Mouse (Mus musculus) embryonic facial prominence, embryonic 12.5 days (tissue): ENCODE data around the gene Sox30. TPM values are rescaled to one million over a fixed set of nuclear protein-coding genes. Genes with fewer than 3 reads are reported as not detected.

Source experiments
- ATAC-seq: fragments of 200-750 bp; cut with Nextera tagmentation; 2 replicates; pipeline ENCODE4 v1.8.0; 2017; ENCODE audit not compliant: insufficient number of reproducible peaks, insufficient read depth, low FRiP score, low TSS enrichment
- H3K27ac ChIP-seq: fragments of 300-500 bp; sonication (generic); 2 replicates; pipeline ENCODE4 v1.5.1; 2016; ENCODE audit warnings: mild to moderate bottlenecking
- H3K27me3 ChIP-seq: fragments of 300-500 bp; sonication (generic); 2 replicates; pipeline ENCODE4 v1.6.1; 2016; ENCODE audit warnings: mild to moderate bottlenecking, moderate library complexity
- H3K36me3 ChIP-seq: fragments of 300-500 bp; sonication (generic); 2 replicates; pipeline ENCODE4 v1.6.1; 2016; ENCODE audit warnings: mild to moderate bottlenecking
- H3K4me1 ChIP-seq: fragments of 300-500 bp; sonication (generic); 2 replicates; pipeline ENCODE4 v1.6.1; 2016
- H3K4me2 ChIP-seq: fragments of 300-500 bp; sonication (generic); replicated peaks from 2 replicates; pipeline ENCODE4 v1.6.1; 2016; ENCODE audit warnings: mild to moderate bottlenecking, moderate library complexity
- H3K4me3 ChIP-seq: fragments of 300-500 bp; sonication (generic); 2 replicates; pipeline ENCODE4 v1.5.1; 2016; ENCODE audit warnings: mild to moderate bottlenecking
- H3K9ac ChIP-seq: fragments of 300-500 bp; sonication (generic); 2 replicates; pipeline ENCODE4 v1.6.1; 2016; ENCODE audit warnings: mild to moderate bottlenecking, moderate library complexity
- H3K9me3 ChIP-seq: fragments of 300-500 bp; sonication (generic); 2 replicates; pipeline ENCODE4 v1.6.1; 2016; ENCODE audit warnings: mild to moderate bottlenecking, moderate library complexity
- WGBS: fragments of 180-500 bp; shearing (Covaris S2); methylation state at CpG from one replicate; pipeline ENCODE4 v1.1.7; 2016; 5-methylcytosine and 5-hydroxymethylcytosine counted together
- polyA plus RNA-seq: library from polyadenylated mRNA; unstranded; fragments of >200 nt; fragmentation: Nextera tagmentation; extraction: Ambion mirVana; gene quantifications from 2 replicates; pipeline ENCODE4 v1.2.1, GENCODE M21; 2016

Sox30 gene
- polyA plus RNA-seq, 1 experiment from 2014 or later = 0.33 TPM

- no peak overlapping the region for H3K9ac ChIP-seq
- H3K4me3 ChIP-seq = no peak overlapping the region
- H3K36me3 ChIP-seq = 0 out of 2 replicates have a peak, but pooled peaks cover 22% of the 10 kb centered on the region
- ATAC-seq = no peak
- H3K4me2 ChIP-seq = no peak overlapping the region
- 93% methylated on average over 4 of the region's 4 CpGs for WGBS
- H3K27ac ChIP-seq = no peak overlapping the region
- peaks cover 8% of the 10 kb centered on the region for H3K4me1 ChIP-seq
- H3K9me3 ChIP-seq = no peaks in the 10 kb centered on the region
- H3K27me3 ChIP-seq = no peaks in the 10 kb centered on the region
These were observed 78.8 kb downstream of the Sox30 start for GRCm38 (mm10) chr11:46058916-46059315.

GRCm38 (mm10) chr11:46059887-46060650 is 80.0 kb downstream of the Sox30 start:
- ATAC-seq = no peak
- no peak overlapping the region for H3K9ac ChIP-seq

GRCm38 (mm10) chr11:46060651-46061020 is 80.5 kb downstream of the Sox30 start:
- Histone ChIP-seq H3K4me3 (no peak overlapping the region), H3K9me3 (no peaks in the 10 kb centered on the region), H3K9ac (no peak overlapping the region), H3K4me2 (no peak overlapping the region), H3K27me3 (no peaks in the 10 kb centered on the region), H3K4me1 (peaks cover 12% of the 10 kb centered on the region), H3K27ac (no peak overlapping the region), H3K36me3 (0 out of 2 replicates have a peak, but pooled peaks cover 22% of the 10 kb centered on the region)
- no peak for ATAC-seq
- WGBS = 81% methylated on average over 5 of the region's 5 CpGs

More at GRCm38 (mm10) chr11:46059887-46060650, 80.0 kb downstream of the Sox30 start:
- Histone ChIP-seq H3K4me1 (peaks cover 14% of the 10 kb centered on the region), H3K4me3 (no peak overlapping the region), H3K4me2 (no peak overlapping the region), H3K9me3 (no peaks in the 10 kb centered on the region), H3K36me3 (0 out of 2 replicates have a peak, but pooled peaks cover 22% of the 10 kb centered on the region), H3K27me3 (no peaks in the 10 kb centered on the region), H3K27ac (no peak overlapping the region)
- 64% methylated on average over 8 of the region's 8 CpGs for WGBS

GRCm38 (mm10) chr11:46061776-46062445 is 81.8 kb downstream of the Sox30 start:
- Histone ChIP-seq H3K9me3 (no peaks in the 10 kb centered on the region), H3K4me3 (no peak overlapping the region), H3K9ac (no peak overlapping the region), H3K27ac (no peak overlapping the region), H3K4me1 (peaks cover 10% of the 10 kb centered on the region), H3K27me3 (no peaks in the 10 kb centered on the region), H3K4me2 (no peak overlapping the region), H3K36me3 (0 out of 2 replicates have a peak, but pooled peaks cover 28% of the 10 kb centered on the region)
- WGBS = 81% methylated on average over 6 of the region's 6 CpGs
- no peak for ATAC-seq

GRCm38 (mm10) chr11:46062569-46062968 is 82.5 kb downstream of the Sox30 start:
- Histone ChIP-seq H3K36me3 (0 out of 2 replicates have a peak, but pooled peaks cover 31% of the 10 kb centered on the region), H3K9me3 (no peaks in the 10 kb centered on the region), H3K4me3 (no peak overlapping the region), H3K9ac (no peak overlapping the region), H3K4me1 (peaks cover 10% of the 10 kb centered on the region), H3K4me2 (no peak overlapping the region), H3K27me3 (no peaks in the 10 kb centered on the region), H3K27ac (no peak overlapping the region)
- no peak for ATAC-seq
- WGBS = 76% methylated on average over 4 of the region's 4 CpGs

- Histone ChIP-seq H3K27ac (0 out of 2 replicates have a peak overlapping the region, but pooled peaks have one; percentile 17), H3K36me3 (0 out of 2 replicates have a peak, but pooled peaks cover 32% of the 10 kb centered on the region)
- 62% methylated on average over 9 of the region's 9 CpGs for WGBS
These were observed 83.1 kb downstream of the Sox30 start for GRCm38 (mm10) chr11:46062993-46063731.

GRCm38 (mm10) chr11:46064767-46065166 is 84.7 kb downstream of the Sox30 start:
- WGBS = 54% methylated on average over 8 of the region's 8 CpGs
- H3K4me3 ChIP-seq = no peak overlapping the region
- H3K27ac ChIP-seq = 0 out of 2 replicates have a peak overlapping the region, but pooled peaks have one; percentile 32
- no peaks in the 10 kb centered on the region for H3K9me3 ChIP-seq
- H3K9ac ChIP-seq = peak overlapping the region; percentile 16; the same call in 1 of the 2 replicates
- no peak for ATAC-seq
- peaks cover 22% of the 10 kb centered on the region for H3K4me1 ChIP-seq
- H3K27me3 ChIP-seq = no peaks in the 10 kb centered on the region
- no peak overlapping the region for H3K4me2 ChIP-seq
- H3K36me3 ChIP-seq = 0 out of 2 replicates have a peak, but pooled peaks cover 32% of the 10 kb centered on the region

More at GRCm38 (mm10) chr11:46062993-46063731, 83.1 kb downstream of the Sox30 start:
- Histone ChIP-seq H3K4me3 (no peak overlapping the region), H3K9ac (no peak overlapping the region), H3K9me3 (no peaks in the 10 kb centered on the region), H3K4me2 (no peak overlapping the region), H3K4me1 (peaks cover 10% of the 10 kb centered on the region), H3K27me3 (no peaks in the 10 kb centered on the region)
- ATAC-seq = no peak

GRCm38 (mm10) chr11:46065201-46066011 is 85.3 kb downstream of the Sox30 start:
- peak overlapping the region; percentile 16; the same call in 1 of the 2 replicates for H3K9ac ChIP-seq
- 48% methylated on average over 20 of the region's 21 CpGs for WGBS
- ATAC-seq = no peak
- H3K4me2 ChIP-seq = no peak overlapping the region
- H3K4me3 ChIP-seq = no peak overlapping the region
- H3K27ac ChIP-seq = 0 out of 2 replicates have a peak overlapping the region, but pooled peaks have one; percentile 32
- H3K4me1 ChIP-seq = peaks cover 29% of the 10 kb centered on the region
- H3K27me3 ChIP-seq = no peaks in the 10 kb centered on the region
- no peaks in the 10 kb centered on the region for H3K9me3 ChIP-seq
- H3K36me3 ChIP-seq = 0 out of 2 replicates have a peak, but pooled peaks cover 32% of the 10 kb centered on the region
